Mouse (Mus musculus): ENCODE data around the gene Tet3.

GRCm38 (mm10) chr6:83485854-83486253, 27.0 kb upstream of the Tet3 start:
- TF ChIP-seq CTCF (IDR thresholded peaks at IDR 0.05; ENCODE audit: extremely low read depth, insufficient read depth, low read length) = no peak
- no peak for TF ChIP-seq POLR2A (IDR thresholded peaks at IDR 0.05; ENCODE audit: extremely low read depth, insufficient read depth, low read length)

Data from cortical plate, adult 2 months (tissue).